Mouse (Mus musculus): ENCODE measurements at regions not wholly inside any gene's neighbourhood (a gene's known extent, or its start where the extent isn't known, plus 50 kb on each side); places are given as distances from the start of the nearest gene placed in this dataset.

DNA sequence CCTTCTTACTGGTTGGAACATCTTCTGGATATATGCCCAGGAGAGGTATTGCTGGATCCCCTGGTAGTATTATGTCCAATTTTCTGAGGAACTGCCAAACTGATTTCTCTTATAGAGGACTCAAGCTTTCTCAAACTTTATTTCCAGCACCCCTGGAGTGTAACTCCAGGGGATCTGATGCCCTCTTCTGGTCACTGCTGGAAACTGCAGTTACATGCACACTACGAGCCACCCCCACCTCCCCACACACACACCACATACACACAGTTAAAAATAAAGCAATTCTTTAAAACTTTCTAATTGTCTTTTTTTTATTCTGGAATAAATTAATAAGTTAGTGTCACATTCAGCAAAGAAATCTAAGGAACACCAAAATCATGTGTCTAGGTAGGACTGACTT is 589.9 kb upstream of the Hs6st1 start:
- H3K27me3 ChIP-seq (ENCODE audit: control insufficient read depth, insufficient read depth, insufficient read length), result no peaks in the 10 kb centered on the region
- no peak overlapping the region for H3K4me3 ChIP-seq
- H3K36me3 ChIP-seq (ENCODE audit: control insufficient read depth, insufficient read depth), result no peaks in the 10 kb centered on the region
- no peak overlapping the region for H3ac ChIP-seq (ENCODE audit: control insufficient read depth, insufficient read length)
- H3K4me2 ChIP-seq (ENCODE audit: low read depth), result no peak overlapping the region
- no peaks in the 10 kb centered on the region for H3K79me2 ChIP-seq (ENCODE audit: control insufficient read depth, insufficient read depth)
- no peak for TF ChIP-seq E2F4 (IDR thresholded peaks at IDR 0.05; ENCODE audit: insufficient read depth)
- TF ChIP-seq MAX (IDR thresholded peaks at IDR 0.05; ENCODE audit: low read depth), result no peak
- TF ChIP-seq CEBPB (IDR thresholded peaks at IDR 0.05; ENCODE audit: insufficient read depth, poor library complexity, severe bottlenecking), result no peak
- TF ChIP-seq TCF3 (IDR thresholded peaks at IDR 0.05; ENCODE audit: insufficient read length, low read depth), result no peak
- TF ChIP-seq POLR2A (IDR thresholded peaks at IDR 0.05; ENCODE audit: insufficient read length, low read depth), result no peak
- no peak for TF ChIP-seq SRF (IDR thresholded peaks at IDR 0.05; ENCODE audit: control insufficient read depth, insufficient read length, low read depth)
- TF ChIP-seq MYOD1 (IDR thresholded peaks at IDR 0.05; ENCODE audit: control insufficient read depth in 1 of 3, insufficient read length in 2 of 3, low read depth in 2 of 3), result no peak
- TF ChIP-seq TCF12 (IDR thresholded peaks at IDR 0.05; ENCODE audit: insufficient read depth, poor library complexity, severe bottlenecking), result no peak

GRCm38 (mm10) chr1:35495963-35496362 is 572.2 kb upstream of the Hs6st1 start:
- no peaks in the 10 kb centered on the region for H3K79me2 ChIP-seq (ENCODE audit: control insufficient read depth, insufficient read depth)
- H3K27me3 ChIP-seq (ENCODE audit: control insufficient read depth, insufficient read depth, insufficient read length), result no peaks in the 10 kb centered on the region
- H3K4me3 ChIP-seq, result no peak overlapping the region
- no peak overlapping the region for H3K4me2 ChIP-seq (ENCODE audit: low read depth)
- TF ChIP-seq E2F4 (IDR thresholded peaks at IDR 0.05; ENCODE audit: insufficient read depth) (no peak), POLR2AphosphoS2 (IDR thresholded peaks at IDR 0.05; ENCODE audit: insufficient read length, low read depth) (no peak), MYOG (IDR thresholded peaks at IDR 0.05; ENCODE audit: control insufficient read depth in 1 of 3, insufficient read depth in 1 of 3, insufficient read length in 2 of 3, low read depth in 2 of 3) (no peak), USF1 (IDR thresholded peaks at IDR 0.05; ENCODE audit: low read depth) (no peak), CEBPB (IDR thresholded peaks at IDR 0.05; ENCODE audit: insufficient read depth, poor library complexity, severe bottlenecking) (no peak), TCF12 (IDR thresholded peaks at IDR 0.05; ENCODE audit: insufficient read depth, poor library complexity, severe bottlenecking) (no peak), MYOD1 (IDR thresholded peaks at IDR 0.05; ENCODE audit: control insufficient read depth in 1 of 3, insufficient read length in 2 of 3, low read depth in 2 of 3) (no peak), MAX (IDR thresholded peaks at IDR 0.05; ENCODE audit: low read depth) (no peak), SRF (IDR thresholded peaks at IDR 0.05; ENCODE audit: control insufficient read depth, insufficient read length, low read depth) (no peak), REST (IDR thresholded peaks at IDR 0.05; ENCODE audit: insufficient read depth, insufficient read length) (no peak), TCF3 (IDR thresholded peaks at IDR 0.05; ENCODE audit: insufficient read length, low read depth) (no peak), POLR2A (IDR thresholded peaks at IDR 0.05; ENCODE audit: insufficient read length, low read depth) (no peak)
- H3ac ChIP-seq (ENCODE audit: control insufficient read depth, insufficient read length), result no peak overlapping the region
- H3K36me3 ChIP-seq (ENCODE audit: control insufficient read depth, insufficient read depth), result no peaks in the 10 kb centered on the region

DNA sequence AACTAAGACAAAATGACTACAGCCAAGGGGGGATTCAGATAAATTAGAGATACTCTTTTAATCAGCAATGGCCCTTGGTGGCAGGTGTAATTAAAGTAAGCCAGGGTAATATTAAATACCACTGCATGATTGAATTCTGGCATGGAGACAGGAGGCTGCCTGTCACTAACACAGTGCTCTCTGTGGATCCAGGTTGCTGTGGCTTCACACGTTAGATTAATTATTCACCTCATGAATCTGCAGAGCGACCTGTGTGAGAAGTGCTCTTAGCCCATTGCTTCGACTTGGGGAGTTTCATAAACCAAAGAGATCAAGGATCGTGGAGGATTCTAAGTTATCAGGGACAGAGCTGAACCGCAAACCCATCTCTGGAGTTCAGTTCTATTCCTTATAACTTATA is 545.2 kb upstream of the Hs6st1 start:
- Histone ChIP-seq H3K4me3 (no peak overlapping the region), H3K4me2 (ENCODE audit: low read depth) (no peak overlapping the region), H3K27me3 (ENCODE audit: control insufficient read depth, insufficient read depth, insufficient read length) (no peaks in the 10 kb centered on the region), H3ac (ENCODE audit: control insufficient read depth, insufficient read length) (no peak overlapping the region), H3K79me2 (ENCODE audit: control insufficient read depth, insufficient read depth) (no peaks in the 10 kb centered on the region), H3K36me3 (ENCODE audit: control insufficient read depth, insufficient read depth) (no peaks in the 10 kb centered on the region)
- no peak for TF ChIP-seq MYOD1 (IDR thresholded peaks at IDR 0.05; ENCODE audit: control insufficient read depth in 1 of 3, insufficient read length in 2 of 3, low read depth in 2 of 3)
- no peak for TF ChIP-seq USF1 (IDR thresholded peaks at IDR 0.05; ENCODE audit: low read depth)
- TF ChIP-seq MYOG (IDR thresholded peaks at IDR 0.05; ENCODE audit: control insufficient read depth in 1 of 3, insufficient read depth in 1 of 3, insufficient read length in 2 of 3, low read depth in 2 of 3), result no peak
- TF ChIP-seq TCF3 (IDR thresholded peaks at IDR 0.05; ENCODE audit: insufficient read length, low read depth), result no peak
- no peak for TF ChIP-seq TCF12 (IDR thresholded peaks at IDR 0.05; ENCODE audit: insufficient read depth, poor library complexity, severe bottlenecking)
- no peak for TF ChIP-seq SRF (IDR thresholded peaks at IDR 0.05; ENCODE audit: control insufficient read depth, insufficient read length, low read depth)
- TF ChIP-seq POLR2A (IDR thresholded peaks at IDR 0.05; ENCODE audit: insufficient read length, low read depth), result no peak
- TF ChIP-seq CEBPB (IDR thresholded peaks at IDR 0.05; ENCODE audit: insufficient read depth, poor library complexity, severe bottlenecking), result no peak
- no peak for TF ChIP-seq POLR2AphosphoS2 (IDR thresholded peaks at IDR 0.05; ENCODE audit: insufficient read length, low read depth)
- TF ChIP-seq MAX (IDR thresholded peaks at IDR 0.05; ENCODE audit: low read depth), result no peak
- no peak for TF ChIP-seq REST (IDR thresholded peaks at IDR 0.05; ENCODE audit: insufficient read depth, insufficient read length)
- no peak for TF ChIP-seq E2F4 (IDR thresholded peaks at IDR 0.05; ENCODE audit: insufficient read depth)

DNA sequence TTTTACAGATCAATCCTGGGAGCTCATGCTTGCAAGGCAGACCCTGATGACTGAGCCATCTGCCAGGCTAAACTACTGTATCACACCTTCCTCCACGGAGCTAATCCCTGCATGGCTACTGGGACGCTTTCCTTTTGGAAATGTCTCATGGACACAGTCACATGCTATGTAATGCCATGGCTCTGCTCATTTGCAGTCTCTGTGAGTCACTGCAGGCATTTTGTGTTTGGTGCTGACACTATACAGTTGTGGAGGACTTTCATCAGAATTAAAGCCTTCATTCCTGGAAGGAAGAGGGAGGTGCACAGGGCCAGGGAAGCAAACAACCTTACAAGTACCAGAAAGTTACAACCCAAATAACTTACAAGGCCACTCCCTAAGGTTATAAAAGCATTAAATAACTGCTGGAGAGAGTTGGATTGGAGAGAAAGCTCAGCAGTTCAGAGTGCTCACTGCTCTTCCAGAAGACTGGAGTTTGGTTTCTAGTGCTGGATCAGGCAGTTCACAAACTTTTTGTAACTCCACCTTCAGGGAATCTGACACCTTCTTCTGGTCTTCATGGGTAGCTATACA is 544.3 kb upstream of the Hs6st1 start:
- TF ChIP-seq REST (IDR thresholded peaks at IDR 0.05; ENCODE audit: insufficient read depth, insufficient read length) (no peak), MYOG (IDR thresholded peaks at IDR 0.05; ENCODE audit: control insufficient read depth in 1 of 3, insufficient read depth in 1 of 3, insufficient read length in 2 of 3, low read depth in 2 of 3) (no peak), E2F4 (IDR thresholded peaks at IDR 0.05; ENCODE audit: insufficient read depth) (no peak), MYOD1 (IDR thresholded peaks at IDR 0.05; ENCODE audit: control insufficient read depth in 1 of 3, insufficient read length in 2 of 3, low read depth in 2 of 3) (no peak), CEBPB (IDR thresholded peaks at IDR 0.05; ENCODE audit: insufficient read depth, poor library complexity, severe bottlenecking) (no peak), POLR2AphosphoS2 (IDR thresholded peaks at IDR 0.05; ENCODE audit: insufficient read length, low read depth) (no peak), USF1 (IDR thresholded peaks at IDR 0.05; ENCODE audit: low read depth) (no peak), TCF12 (IDR thresholded peaks at IDR 0.05; ENCODE audit: insufficient read depth, poor library complexity, severe bottlenecking) (no peak), TCF3 (IDR thresholded peaks at IDR 0.05; ENCODE audit: insufficient read length, low read depth) (no peak), SRF (IDR thresholded peaks at IDR 0.05; ENCODE audit: control insufficient read depth, insufficient read length, low read depth) (no peak), MAX (IDR thresholded peaks at IDR 0.05; ENCODE audit: low read depth) (no peak)
- Histone ChIP-seq H3ac (ENCODE audit: control insufficient read depth, insufficient read length) (no peak overlapping the region), H3K79me2 (ENCODE audit: control insufficient read depth, insufficient read depth) (no peaks in the 10 kb centered on the region), H3K27me3 (ENCODE audit: control insufficient read depth, insufficient read depth, insufficient read length) (no peaks in the 10 kb centered on the region), H3K36me3 (ENCODE audit: control insufficient read depth, insufficient read depth) (no peaks in the 10 kb centered on the region), H3K4me3 (no peak overlapping the region), H3K4me2 (ENCODE audit: low read depth) (no peak overlapping the region)
